Comparison of ENCODE assay signal across 7 mouse cellular contexts in genomic region chr12:31848630-31849415, GRCm38 (mm10).
DNase-seq lines count a peak whose midpoint lies in the region; ATAC-seq lines count a peak whose summit lies in the region.

No protein-coding gene starts in this region.

- DNase-seq in MN1 (ENCODE audit: low spot score) = peak; percentile 59
- peak; percentile 21 to 22 for DNase-seq in adrenal gland, adult 18-20 months (ENCODE audit: low spot score in 2 of 2)
- peak; percentile 83 to 85 for DNase-seq in heart, postnatal 10 days
- DNase-seq in left cerebral cortex, adult 11 months (ENCODE audit: low spot score) = peak; percentile 22
- peak; percentile 39 for DNase-seq in right cerebral cortex, postnatal 14 days
- DNase-seq in spleen, adult 18-20 months = no peak

- intact Hi-C loops in heart, postnatal 10 days (cut with DNase I) = no loop called here

- peak; percentile 71 for ATAC-seq in erythroid progenitor cell, adult 5-6 weeks (replicated peaks; ENCODE audit: low FRiP score, poor library complexity, severe bottlenecking)

Comparison
In these comparisons a context has a peak if more than half of its experiments do, and no peak if none do; other contexts are left out.
1. DNase-seq: peak in MN1 (single experiment), adrenal gland, adult 18-20 months (2 of 2), heart, postnatal 10 days (2 of 2), left cerebral cortex, adult 11 months (single experiment) and right cerebral cortex, postnatal 14 days (single experiment); none in spleen, adult 18-20 months (0 of 2).